Mouse (Mus musculus) testis, postnatal 14 days (tissue): ENCODE results near the gene Evi5.

Experiments used
- DNase-seq: peaks from one replicate; pipeline ENCODE4 v3.0.0; 2021; ENCODE audit warnings: low spot score

Evi5 gene

GRCm38 (mm10) chr5:107749229-107749916 lies 125.5 kb downstream of the Evi5 start:
- no peak for DNase-seq

DNA sequence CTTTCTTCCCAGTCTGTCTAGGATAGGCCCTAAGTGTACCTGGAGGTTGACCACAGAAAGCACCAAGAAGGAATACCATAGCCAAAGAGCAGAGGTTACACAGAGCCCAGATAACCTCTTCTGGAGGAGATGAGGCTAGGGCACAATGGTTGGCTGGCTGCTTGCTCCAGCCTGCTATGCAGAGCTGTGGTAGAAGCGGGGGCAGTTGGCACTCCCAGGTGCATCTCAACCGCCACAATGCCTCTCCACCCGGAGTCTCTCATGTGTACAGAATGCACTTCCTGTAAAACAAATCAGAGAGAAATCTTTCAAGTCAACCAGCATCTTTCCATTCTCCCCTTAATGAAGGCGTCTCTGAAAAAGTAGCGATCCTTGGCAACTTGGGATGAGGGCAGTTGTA lies 135.9 kb downstream of the Evi5 start:
- DNase-seq = no peak

- DNase-seq = no peak
These were observed 136.6 kb downstream of the Evi5 start for GRCm38 (mm10) chr5:107738296-107738695.

DNA sequence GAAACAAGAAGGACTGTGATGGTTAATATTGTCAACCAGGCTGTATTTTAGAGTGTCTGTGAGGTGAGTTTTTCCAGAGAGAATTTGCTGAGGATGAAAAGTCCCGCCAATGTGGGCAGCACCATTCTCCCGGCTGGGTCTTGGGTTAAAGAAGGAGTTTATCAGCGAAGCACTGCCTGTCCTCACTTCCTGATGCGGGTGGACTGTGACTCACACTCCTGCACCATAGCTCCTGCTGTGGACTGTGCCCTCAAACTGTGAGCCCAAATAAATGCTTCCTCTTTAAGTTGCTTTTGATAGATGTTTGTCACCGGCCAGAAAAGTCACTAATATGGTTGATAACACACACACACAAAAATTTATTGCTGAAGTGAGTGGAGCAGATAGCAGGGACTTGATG lies 138.7 kb downstream of the Evi5 start:
- DNase-seq = no peak

DNA sequence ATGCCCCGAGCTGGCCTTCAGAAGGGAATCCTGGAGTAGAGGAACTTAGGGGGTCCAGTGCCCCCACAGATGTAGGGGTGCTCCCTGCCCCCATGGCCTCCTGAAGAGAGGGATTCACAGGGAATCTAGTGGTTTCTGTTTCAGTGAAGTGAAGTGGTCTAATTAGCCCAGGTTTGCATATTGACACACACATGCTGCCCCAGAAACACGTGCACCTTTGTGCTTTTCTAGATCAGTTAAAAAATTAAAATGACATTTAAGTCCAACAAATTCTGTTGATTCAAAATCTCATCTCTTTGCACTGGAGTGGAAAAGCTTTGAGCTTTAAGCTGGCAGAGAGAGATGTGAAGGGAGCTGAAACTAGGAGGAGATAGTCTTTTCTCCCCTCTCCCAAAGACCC lies 143.1 kb downstream of the Evi5 start:
- no peak for DNase-seq

DNA sequence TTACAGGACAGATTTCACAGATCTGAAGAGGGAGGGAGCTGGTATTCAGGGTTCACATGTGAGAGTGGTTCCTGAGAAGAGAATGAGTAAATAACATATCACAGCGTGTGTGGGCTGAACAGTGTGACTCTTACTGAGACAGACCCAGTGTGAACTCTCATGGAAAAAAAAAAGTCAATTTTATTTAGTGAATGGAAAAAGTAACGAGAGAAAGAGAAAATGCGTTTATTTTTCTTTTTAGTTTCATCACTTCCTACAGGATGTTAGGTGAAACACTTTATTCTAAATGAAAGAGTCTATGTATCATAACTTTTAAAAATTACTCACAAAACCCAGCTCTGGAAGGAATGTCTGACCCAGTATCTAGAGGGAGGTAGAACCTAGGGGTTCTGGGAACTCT lies 143.5 kb downstream of the Evi5 start:
- no peak for DNase-seq

DNA sequence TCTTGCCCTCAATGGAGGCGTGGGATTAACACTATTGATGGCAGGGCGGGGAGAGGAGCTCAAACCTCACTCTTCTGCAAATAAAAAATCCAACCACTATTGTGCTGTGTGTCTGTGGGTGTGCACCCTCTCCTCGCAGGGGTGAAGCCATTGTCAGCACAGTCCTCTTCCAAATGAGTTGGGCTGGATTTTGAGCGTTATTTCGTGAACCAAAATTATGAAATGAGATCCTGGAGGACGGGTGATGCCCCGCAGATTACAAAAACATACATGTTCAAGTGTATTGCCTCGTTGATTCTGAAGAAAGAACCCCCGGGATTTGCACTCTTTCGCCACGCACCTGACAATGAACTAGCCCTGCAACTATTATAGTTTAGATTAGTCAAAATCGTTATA lies 147.9 kb downstream of the Evi5 start:
- DNase-seq = no peak

DNA sequence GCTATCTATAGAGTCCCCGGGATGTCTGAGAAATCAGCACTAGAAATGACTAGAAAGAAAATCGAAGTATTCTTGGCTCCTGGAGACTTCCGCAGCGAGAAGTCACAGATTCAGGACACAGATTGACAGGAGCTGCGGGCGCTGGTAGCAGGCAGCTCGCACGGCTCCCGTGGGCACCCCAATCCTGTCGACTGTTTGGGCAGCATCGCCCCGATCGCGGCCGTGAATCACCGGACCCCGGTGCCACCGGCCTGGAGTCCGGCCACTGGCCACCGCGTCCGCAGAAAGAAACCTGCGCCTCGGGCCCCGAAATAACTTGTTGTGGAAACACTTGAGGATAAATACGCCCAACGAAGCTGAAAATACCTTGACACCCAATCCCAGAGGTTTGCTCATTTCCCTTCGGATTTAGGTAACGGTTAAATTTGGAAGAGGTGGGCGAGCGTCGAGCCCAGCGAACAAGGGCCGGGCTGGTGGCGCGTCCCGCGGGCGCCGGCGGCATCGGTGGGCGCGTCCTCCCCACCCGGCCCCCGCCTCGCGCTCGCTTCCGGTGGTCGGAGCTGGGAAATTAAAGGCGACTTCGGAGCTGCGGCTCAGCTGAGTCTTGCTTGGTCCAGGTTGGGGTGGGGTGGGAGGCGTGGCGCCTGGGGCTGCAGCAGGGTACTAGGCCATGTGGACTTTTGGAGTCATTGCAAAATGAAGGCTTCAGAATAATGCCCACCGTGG lies 148.5 kb downstream of the Evi5 start:
- no peak for DNase-seq

DNA sequence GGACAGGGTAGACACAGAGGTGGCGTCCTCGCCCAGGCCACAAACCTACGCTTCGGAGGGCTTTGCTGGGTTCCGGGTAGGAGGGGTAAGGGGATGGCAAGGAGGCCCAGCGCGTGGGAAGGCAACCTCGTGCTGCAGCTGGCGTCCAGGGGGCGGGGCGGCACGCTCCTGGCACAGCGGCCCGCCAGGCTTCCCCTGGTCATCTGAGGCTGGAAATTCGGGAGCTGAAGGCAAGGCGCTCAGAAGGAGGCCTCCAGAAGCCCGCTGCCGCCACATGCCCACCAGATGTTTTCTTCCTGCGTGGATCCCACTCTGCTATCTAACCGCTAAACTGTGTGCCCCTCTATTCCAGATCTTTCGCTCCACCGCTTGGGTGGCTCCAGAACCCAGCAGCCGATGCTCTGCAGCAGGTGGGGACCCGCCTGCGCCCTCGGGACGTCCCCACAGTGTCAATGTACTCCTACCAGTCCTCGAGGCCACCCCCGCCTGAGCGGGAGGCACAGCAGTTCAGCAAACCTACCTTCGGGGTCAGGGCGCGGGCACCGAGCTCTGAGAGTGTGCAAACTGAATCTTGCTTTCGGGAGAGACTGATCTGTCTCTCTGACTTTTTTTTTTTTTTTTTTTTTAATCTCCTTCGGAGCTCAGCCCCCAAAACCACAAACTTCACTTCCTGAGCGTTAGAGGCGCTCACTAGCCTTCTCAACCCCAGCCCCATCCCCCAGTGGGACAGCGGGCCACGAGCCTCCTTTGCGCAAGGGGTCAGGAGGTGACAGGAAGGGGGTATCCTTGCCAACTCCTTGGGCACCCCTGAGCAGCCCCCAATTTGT lies 149.3 kb downstream of the Evi5 start, which contains the start of gene Gfi1:
Gene Gfi1, minus strand, starts transcription at position 602 of the 827 bp plus-strand sequence.
- DNase-seq = peak; percentile 47

- DNase-seq = peak; percentile 15
These were observed 150.1 kb downstream of the Evi5 start for GRCm38 (mm10) chr5:107724661-107725434.

GRCm38 (mm10) chr5:107723541-107724511 lies 151.1 kb downstream of the Evi5 start:
- DNase-seq = no peak

DNA sequence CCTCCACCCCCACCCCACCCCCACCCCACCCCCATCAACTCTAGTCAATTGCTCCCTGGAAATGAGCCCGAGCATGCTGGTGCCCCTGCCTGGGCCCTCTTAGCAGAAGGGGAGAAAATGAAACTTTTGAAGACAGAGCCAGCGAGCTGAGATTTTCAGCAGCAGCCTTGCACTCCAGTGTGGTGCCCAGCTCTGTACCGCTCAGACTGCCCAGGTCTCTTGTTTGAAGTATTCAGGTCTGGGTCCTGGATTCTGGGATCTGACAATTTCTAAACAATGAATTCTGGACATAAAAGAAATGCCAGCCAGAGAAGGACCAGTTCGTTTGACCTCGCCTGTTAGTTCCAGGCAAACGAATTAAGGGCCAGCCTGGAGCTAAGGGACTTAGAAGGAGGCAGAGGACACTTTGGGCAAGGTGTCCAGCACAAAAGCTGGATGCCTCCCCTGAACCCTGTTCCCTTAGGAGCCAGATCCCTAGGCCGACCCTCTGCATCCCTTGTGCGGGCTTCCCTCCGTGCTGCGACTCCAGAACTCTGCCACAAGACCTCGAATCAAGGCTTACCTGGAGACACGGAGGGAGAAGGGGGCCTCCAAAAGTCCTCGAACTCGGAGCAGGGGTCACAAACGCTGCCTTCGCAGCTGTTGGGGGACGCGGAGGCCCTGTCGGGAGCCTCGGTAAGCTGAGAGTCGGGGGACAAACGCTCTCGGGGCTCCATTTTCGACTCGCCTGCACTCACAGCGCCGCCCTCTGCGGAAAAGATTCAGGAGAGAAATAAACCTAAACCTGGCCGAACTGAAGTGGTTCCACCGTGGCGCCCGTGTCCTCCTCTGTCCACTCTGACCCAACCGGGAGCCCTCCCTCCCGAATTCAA lies 152.0 kb downstream of the Evi5 start:
- DNase-seq = no peak

- DNase-seq = peak; percentile 15
These were observed 153.3 kb downstream of the Evi5 start for GRCm38 (mm10) chr5:107721638-107722011.

DNA sequence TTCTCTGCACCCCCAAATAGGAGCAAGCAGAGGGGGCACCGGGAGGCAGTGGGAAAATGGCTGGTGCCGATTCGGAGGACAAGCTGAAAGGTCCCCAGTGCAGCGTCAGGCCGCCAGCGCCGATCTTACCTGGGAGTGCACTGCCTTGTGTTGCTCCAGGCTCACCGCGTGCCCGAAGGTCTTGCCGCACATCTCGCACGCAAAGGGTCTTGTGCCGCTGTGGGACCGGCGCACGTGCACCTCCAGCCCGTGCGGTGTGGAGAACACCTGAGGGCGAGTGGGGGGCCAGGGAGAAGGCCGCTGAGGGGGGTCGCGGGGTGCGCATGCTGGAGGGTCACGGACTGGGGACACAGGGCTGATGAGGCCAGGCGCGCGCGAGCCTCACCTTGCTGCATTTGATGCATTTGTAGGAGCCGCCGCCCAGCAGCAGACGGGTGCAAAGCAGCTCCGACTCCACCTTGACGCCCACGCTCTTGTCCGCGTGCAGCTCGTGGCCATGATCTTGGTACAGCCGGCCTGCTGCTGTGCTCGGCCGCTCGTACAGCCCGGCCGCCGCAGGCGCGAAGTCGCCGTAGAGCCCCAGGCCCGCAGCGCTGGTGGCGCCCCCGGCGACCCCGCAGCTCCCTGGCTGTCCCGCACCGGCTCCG lies 153.8 kb downstream of the Evi5 start:
- DNase-seq = peak; percentile 24

DNA sequence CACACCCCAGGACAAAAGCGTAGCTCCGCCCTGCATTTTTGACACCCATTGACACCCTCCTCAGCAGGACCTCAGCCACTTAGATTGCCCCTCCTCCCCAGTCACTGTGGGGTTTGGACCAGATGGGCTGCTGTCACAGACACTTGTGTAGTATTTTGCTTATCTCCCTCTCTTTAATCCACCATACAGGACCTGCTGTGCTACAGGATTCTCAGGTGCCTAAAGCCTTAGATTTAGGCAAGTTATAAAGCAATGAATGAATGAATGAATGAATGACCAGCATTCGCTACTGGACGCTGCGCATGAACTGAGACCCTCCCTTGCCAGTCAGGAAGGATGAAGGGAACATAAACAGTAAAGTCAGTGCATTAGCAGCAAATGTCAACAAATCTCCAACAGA lies 154.4 kb downstream of the Evi5 start:
- no peak for DNase-seq

DNA sequence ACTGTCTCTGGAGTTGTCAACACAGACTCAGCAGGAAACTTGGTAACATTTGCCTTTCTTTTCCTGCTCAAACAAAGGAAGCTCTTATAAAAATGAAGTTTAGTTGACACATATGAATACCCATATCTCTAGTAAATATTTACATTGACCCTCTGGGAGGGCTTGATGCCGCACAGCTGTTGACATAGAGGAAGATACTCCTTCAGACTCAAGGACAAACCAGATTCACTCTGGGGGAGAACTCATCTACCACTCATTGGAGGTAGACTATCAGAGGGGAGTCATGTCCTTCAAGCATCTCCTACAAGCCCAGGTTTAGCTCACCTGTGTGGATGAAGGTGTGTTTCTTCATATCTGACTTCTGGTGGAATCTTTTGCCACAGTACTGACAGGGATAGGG lies 155.1 kb downstream of the Evi5 start:
- DNase-seq = no peak

GRCm38 (mm10) chr5:107719209-107719608 lies 155.7 kb downstream of the Evi5 start:
- no peak for DNase-seq

GRCm38 (mm10) chr5:107717871-107718361 lies 157.0 kb downstream of the Evi5 start:
- no peak for DNase-seq

- DNase-seq = no peak
These were observed 163.2 kb downstream of the Evi5 start for GRCm38 (mm10) chr5:107711689-107712088.
